Mouse (Mus musculus) thymus, postnatal 25 days (tissue): Measurements from ENCODE around the gene Hsd17b14.

ENCODE experiments used
- DNase-seq: peaks from one replicate; pipeline ENCODE4 v3.0.0; 2022

The Hsd17b14 gene

GRCm38 (mm10) chr7:45617042-45617695, 62.5 kb downstream of the Hsd17b14 start, which contains the start of gene Fut1:
Fut1 (plus strand) TSS chr7:45617289.
- no peak for DNase-seq
